Mouse (Mus musculus) lung, adult 2 months (tissue): ENCODE results near the gene L3mbtl4.

ENCODE experiments used
- CTCF ChIP-seq: fragments of 200-500 bp; IDR thresholded peaks from 2 replicates; pipeline ENCODE4 v1.5.1; 2011; ENCODE audit warnings: mild to moderate bottlenecking, low read length, control low read depth; ENCODE audit not compliant: insufficient read depth
- POLR2A ChIP-seq: fragments of 200-500 bp; IDR thresholded peaks from 2 replicates; pipeline ENCODE4 v1.6.1; 2011; ENCODE audit warnings: low read depth, mild to moderate bottlenecking, control low read depth, low read length, borderline replicate concordance; ENCODE audit errors: extremely low read depth

DNA sequence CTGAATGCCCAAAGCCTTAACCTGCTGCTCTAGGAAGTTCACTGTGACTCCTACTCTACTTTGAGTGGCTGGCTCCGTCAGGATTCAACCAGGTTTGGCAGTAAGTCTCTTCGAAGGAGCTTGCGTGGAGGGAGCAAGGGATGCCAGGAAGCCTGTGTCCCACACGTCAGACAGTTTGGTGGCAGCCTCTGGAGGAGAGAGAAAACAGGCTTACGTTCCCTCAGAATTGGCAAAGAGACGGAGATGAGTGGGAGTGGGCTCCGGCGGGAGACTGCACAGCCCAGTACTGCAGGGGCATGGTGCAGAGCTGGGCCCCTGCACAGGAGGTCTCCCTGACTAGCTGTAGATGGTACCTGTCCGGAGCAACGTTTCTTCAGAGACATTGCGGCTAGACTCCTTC lies 481.2 kb downstream of the L3mbtl4 start:
- TF ChIP-seq POLR2A: no peak
- TF ChIP-seq CTCF: no peak
